Mouse (Mus musculus): ENCODE measurements around the gene Clec3a. TPM values are rescaled to one million over a fixed set of nuclear protein-coding genes. Genes with fewer than 3 reads are reported as not detected.

Gene Clec3a
- polyA plus RNA-seq, 1 experiment from 2014 or later = 2.1 TPM

DNA sequence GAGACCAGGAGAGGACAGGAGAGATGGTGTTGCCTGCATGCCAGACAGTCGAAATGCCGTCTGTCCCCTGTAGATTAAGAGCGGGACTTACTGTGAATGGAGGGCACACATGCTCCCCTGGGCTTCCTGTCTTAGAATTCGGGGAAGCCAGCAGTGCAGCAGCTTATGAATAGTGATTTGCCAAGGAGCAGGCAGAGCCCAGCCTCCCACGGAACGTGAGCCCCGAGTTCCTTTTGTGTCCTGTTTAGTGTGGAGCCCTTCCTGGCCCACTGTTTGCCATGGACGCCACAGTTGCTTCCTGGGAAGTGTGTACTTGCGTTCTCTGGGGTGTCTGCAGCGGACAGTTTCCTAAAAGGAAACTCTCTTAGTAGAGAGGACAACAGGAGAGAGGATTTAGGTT lies 45.4 kb downstream of the Clec3a start:
- DNase-seq (ENCODE audit: low spot score) (no peak), ATAC-seq (ENCODE audit: low read depth) (no peak)
- no peaks in the 10 kb centered on the region for H3K4me1 ChIP-seq (ENCODE audit: control insufficient read depth, insufficient read depth, low read length)
- no peaks in the 10 kb centered on the region for H3K36me3 ChIP-seq (ENCODE audit: control insufficient read depth, insufficient read depth, low read length)
- no peaks in the 10 kb centered on the region for H3K27me3 ChIP-seq (replicated peaks; ENCODE audit: control insufficient read depth, insufficient read depth, low read length)
- no peak overlapping the region for H3K4me3 ChIP-seq (ENCODE audit: low read depth, low read length)
- no peak overlapping the region for H3K27ac ChIP-seq (replicated peaks; ENCODE audit: low read depth, low read length)
- 68% methylated on average over 10 of the region's 10 CpGs for WGBS
- H3K4me2 ChIP-seq (ENCODE audit: low read depth, low read length) = no peak overlapping the region
- H3K9ac ChIP-seq (ENCODE audit: low read depth, low read length) = no peak overlapping the region
- H3K9me3 ChIP-seq (ENCODE audit: control insufficient read depth, low read length) = no peaks in the 10 kb centered on the region

DNA sequence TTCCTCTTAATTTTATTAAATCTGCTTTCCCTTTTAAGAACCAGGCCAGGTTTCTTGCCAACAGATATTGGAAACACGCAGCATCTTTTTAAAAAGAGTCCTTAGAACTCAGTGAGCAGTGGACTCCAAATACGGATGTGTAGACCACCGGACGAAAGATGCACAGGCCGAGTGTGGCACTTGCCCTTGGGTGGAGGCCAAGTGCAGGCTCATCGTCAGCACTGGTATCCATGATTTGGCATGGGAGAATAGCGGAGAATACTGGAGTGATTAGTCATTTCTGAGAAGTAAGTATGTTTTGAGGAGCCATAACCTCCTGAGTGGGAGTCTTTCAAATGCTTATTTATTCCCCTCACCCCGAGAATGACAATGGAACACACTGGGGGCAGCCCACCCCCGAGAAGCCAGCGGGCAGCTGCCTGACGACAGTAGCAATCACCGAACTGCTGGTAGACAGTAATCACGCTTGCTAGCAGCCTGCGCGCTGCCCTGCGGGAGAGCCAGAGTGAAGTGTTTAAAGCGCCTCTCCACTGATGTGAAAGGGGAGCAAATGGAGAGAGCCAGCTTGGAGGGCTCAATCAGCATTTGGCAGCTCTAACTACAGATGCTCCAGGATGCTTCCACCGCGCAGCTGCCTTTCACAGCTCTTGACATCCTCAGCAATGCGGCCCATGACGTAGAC lies 50.8 kb downstream of the Clec3a start:
- Histone ChIP-seq H3K4me2 (ENCODE audit: low read depth, low read length) (no peak overlapping the region), H3K27ac (replicated peaks; ENCODE audit: low read depth, low read length) (no peak overlapping the region), H3K36me3 (ENCODE audit: control insufficient read depth, insufficient read depth, low read length) (no peaks in the 10 kb centered on the region), H3K9ac (ENCODE audit: low read depth, low read length) (no peak overlapping the region), H3K27me3 (replicated peaks; ENCODE audit: control insufficient read depth, insufficient read depth, low read length) (no peaks in the 10 kb centered on the region), H3K9me3 (ENCODE audit: control insufficient read depth, low read length) (no peaks in the 10 kb centered on the region), H3K4me1 (ENCODE audit: control insufficient read depth, insufficient read depth, low read length) (no peaks in the 10 kb centered on the region), H3K4me3 (ENCODE audit: low read depth, low read length) (no peak overlapping the region)
- DNase-seq (ENCODE audit: low spot score) (no peak), ATAC-seq (ENCODE audit: low read depth) (no peak)
- 83% methylated on average over 21 of the region's 21 CpGs for WGBS

DNA sequence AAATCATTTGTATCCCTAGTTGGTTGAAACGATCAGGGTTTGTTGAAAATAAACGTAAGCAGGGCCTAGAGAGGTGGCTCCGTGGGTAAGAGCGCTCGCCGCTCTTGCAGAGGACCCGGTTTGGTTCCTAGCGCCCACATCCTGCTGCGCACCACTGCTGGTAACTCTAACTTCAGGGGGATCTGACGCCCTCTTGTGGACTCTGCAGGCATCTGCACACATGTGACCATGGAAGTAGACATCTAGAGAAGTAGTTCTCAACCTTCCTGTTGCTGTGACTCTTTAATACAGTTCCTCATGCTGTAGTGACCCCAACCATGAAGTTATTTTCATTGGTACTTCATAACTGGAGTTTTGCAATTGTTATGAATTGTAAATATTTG lies 51.3 kb downstream of the Clec3a start:
- Histone ChIP-seq H3K4me3 (ENCODE audit: low read depth, low read length) (no peak overlapping the region), H3K9ac (ENCODE audit: low read depth, low read length) (no peak overlapping the region), H3K27ac (replicated peaks; ENCODE audit: low read depth, low read length) (no peak overlapping the region), H3K36me3 (ENCODE audit: control insufficient read depth, insufficient read depth, low read length) (no peaks in the 10 kb centered on the region), H3K27me3 (replicated peaks; ENCODE audit: control insufficient read depth, insufficient read depth, low read length) (no peaks in the 10 kb centered on the region), H3K4me1 (ENCODE audit: control insufficient read depth, insufficient read depth, low read length) (no peaks in the 10 kb centered on the region), H3K4me2 (ENCODE audit: low read depth, low read length) (no peak overlapping the region), H3K9me3 (ENCODE audit: control insufficient read depth, low read length) (no peaks in the 10 kb centered on the region)
- WGBS = 86% methylated on average over 10 of the region's 10 CpGs
- ATAC-seq (ENCODE audit: low read depth) = no peak
- no peak for DNase-seq (ENCODE audit: low spot score)

DNA sequence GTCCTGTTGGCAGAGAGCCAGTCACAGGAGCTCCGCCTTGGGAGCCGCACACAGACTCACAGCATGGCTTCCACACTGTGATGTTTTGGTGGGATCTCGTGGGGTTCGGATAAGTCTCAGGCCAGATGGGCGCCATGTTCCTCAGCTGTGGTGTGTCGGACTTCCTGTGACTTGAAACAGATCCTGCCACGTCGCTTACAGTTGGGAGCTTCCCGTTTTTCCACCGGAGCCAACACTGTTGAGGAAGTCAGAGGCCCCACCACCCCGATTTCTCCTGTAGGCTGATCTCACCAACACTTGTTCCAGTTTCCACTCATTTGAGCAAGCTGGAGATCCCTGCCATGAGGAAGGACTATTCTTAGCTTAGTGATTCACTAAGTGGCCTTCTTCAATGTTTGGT lies 55.7 kb downstream of the Clec3a start:
- H3K27ac ChIP-seq (replicated peaks; ENCODE audit: low read depth, low read length) = no peak overlapping the region
- no peaks in the 10 kb centered on the region for H3K9me3 ChIP-seq (ENCODE audit: control insufficient read depth, low read length)
- ATAC-seq (ENCODE audit: low read depth) = no peak
- no peak overlapping the region for H3K4me3 ChIP-seq (ENCODE audit: low read depth, low read length)
- no peaks in the 10 kb centered on the region for H3K4me1 ChIP-seq (ENCODE audit: control insufficient read depth, insufficient read depth, low read length)
- 89% methylated on average over 11 of the region's 11 CpGs for WGBS
- no peaks in the 10 kb centered on the region for H3K27me3 ChIP-seq (replicated peaks; ENCODE audit: control insufficient read depth, insufficient read depth, low read length)
- H3K36me3 ChIP-seq (ENCODE audit: control insufficient read depth, insufficient read depth, low read length) = no peaks in the 10 kb centered on the region
- DNase-seq (ENCODE audit: low spot score) = no peak
- no peak overlapping the region for H3K9ac ChIP-seq (ENCODE audit: low read depth, low read length)
- H3K4me2 ChIP-seq (ENCODE audit: low read depth, low read length) = no peak overlapping the region

Other genes with a start within 250 kb of the Clec3a start
- 5.0 and 6.0 TPM in 2 replicates for gene Vat1l, start 212.5 kb upstream of the Clec3a start, polyA plus RNA-seq (2014; fragmentation: Nextera tagmentation; extraction: Ambion mirVana)
- 11.0 and 11.9 TPM in 2 replicates for gene Wwox, start 21.6 kb downstream of the Clec3a start, polyA plus RNA-seq (2014; fragmentation: Nextera tagmentation; extraction: Ambion mirVana)

All from embryonic facial prominence, embryonic 14.5 days (tissue).